Mouse (Mus musculus) embryo, embryonic 9.5 days (tissue): ENCODE measurements around the gene Tiam2.

Experiments used
- DNase-seq: peaks from one replicate; pipeline ENCODE4 v3.0.0-alpha.2; 2017; ENCODE audit errors: extremely low spot score

Tiam2 gene

GRCm38 (mm10) chr17:3496080-3496479 is 169.7 kb downstream of the Tiam2 start:
- no peak for DNase-seq

- peak; percentile 54 for DNase-seq
Measured at GRCm38 (mm10) chr17:3498086-3498485, 171.7 kb downstream of the Tiam2 start.

- DNase-seq, result no peak
Measured at GRCm38 (mm10) chr17:3498580-3498979, 172.2 kb downstream of the Tiam2 start.

- no peak for DNase-seq
Measured at GRCm38 (mm10) chr17:3499468-3499867, 173.1 kb downstream of the Tiam2 start.

GRCm38 (mm10) chr17:3500076-3500475 is 173.7 kb downstream of the Tiam2 start:
- no peak for DNase-seq

GRCm38 (mm10) chr17:3500936-3501335 is 174.6 kb downstream of the Tiam2 start:
- no peak for DNase-seq

- no peak for DNase-seq
Measured at GRCm38 (mm10) chr17:3505711-3506110, 179.3 kb downstream of the Tiam2 start.

GRCm38 (mm10) chr17:3506508-3506907 is 180.1 kb downstream of the Tiam2 start:
- DNase-seq, result no peak

- peak; percentile 49 for DNase-seq
Measured at GRCm38 (mm10) chr17:3509841-3510240, 183.5 kb downstream of the Tiam2 start.

- no peak for DNase-seq
Measured at GRCm38 (mm10) chr17:3514316-3514715, 187.9 kb downstream of the Tiam2 start.

- no peak for DNase-seq
Measured at GRCm38 (mm10) chr17:3515851-3516250, 189.5 kb downstream of the Tiam2 start.

- no peak for DNase-seq
Measured at GRCm38 (mm10) chr17:3516406-3516805, 190.0 kb downstream of the Tiam2 start.

- no peak for DNase-seq
Measured at GRCm38 (mm10) chr17:3520344-3520743, 194.0 kb downstream of the Tiam2 start.

GRCm38 (mm10) chr17:3527841-3528471 is 201.6 kb downstream of the Tiam2 start:
- DNase-seq, result no peak

- no peak for DNase-seq
Measured at GRCm38 (mm10) chr17:3529523-3529922, 203.2 kb downstream of the Tiam2 start.

- no peak for DNase-seq
Measured at GRCm38 (mm10) chr17:3530549-3530948, 204.2 kb downstream of the Tiam2 start.

GRCm38 (mm10) chr17:3531641-3532040 is 205.3 kb downstream of the Tiam2 start:
- no peak for DNase-seq

GRCm38 (mm10) chr17:3532254-3532653 is 205.9 kb downstream of the Tiam2 start, which contains the start of gene Cldn20:
Gene Cldn20 (plus strand): TSS chr17:3532554.
- no peak for DNase-seq

- peak; percentile 15 for DNase-seq
Measured at GRCm38 (mm10) chr17:3533425-3533824, 207.1 kb downstream of the Tiam2 start.

- DNase-seq, result no peak
Measured at GRCm38 (mm10) chr17:3540304-3540703, 213.9 kb downstream of the Tiam2 start.

- no peak for DNase-seq
Measured at GRCm38 (mm10) chr17:3541033-3541432, 214.7 kb downstream of the Tiam2 start.

- DNase-seq, result no peak
Measured at GRCm38 (mm10) chr17:3547725-3548124, 221.4 kb downstream of the Tiam2 start.

- DNase-seq, result no peak
Measured at GRCm38 (mm10) chr17:3556251-3556650, 229.9 kb downstream of the Tiam2 start.
